Mouse (Mus musculus): ENCODE measurements around the gene Arsg.

DNA sequence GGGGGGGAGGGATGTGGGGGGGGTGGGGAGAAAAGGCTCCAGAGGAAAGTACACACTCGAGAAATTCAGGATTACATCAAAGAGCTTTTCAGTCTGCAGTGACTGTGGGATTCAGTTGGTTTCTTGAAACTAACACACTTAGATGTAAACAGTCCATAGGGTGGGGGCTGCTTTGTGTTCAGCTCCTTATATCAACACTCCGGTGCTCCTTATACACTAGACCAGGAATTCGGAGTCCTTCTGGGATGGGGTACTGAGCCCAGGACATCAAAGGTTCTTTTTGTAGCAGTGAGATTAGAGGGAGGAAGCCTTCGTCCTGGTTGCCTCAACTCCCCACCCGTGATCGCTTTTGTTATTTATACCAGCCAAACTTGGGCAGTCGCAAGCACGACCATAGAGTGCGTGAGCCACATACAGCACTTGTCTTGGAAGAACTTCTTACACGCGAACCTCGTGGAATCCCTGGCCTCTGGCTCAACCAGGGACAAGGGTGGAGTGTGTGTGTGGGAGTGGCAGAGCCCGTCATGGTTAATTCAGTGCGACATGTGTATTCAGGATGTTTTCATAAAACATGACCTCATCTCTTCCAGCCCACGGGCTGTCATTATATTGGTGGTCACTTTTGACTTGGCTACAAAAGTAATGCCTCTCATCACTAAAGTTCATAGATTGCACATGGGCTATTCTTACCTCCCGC lies 73.3 kb downstream of the Arsg start:
- TF ChIP-seq ZNF384 (IDR thresholded peaks at IDR 0.05; ENCODE audit: low read depth, low read length), result no peak
- no peak for TF ChIP-seq CHD2 (IDR thresholded peaks at IDR 0.05; ENCODE audit: low read depth, low read length)

All from ES-E14 (cell line).